Mouse (Mus musculus) embryonic facial prominence, embryonic 15.5 days (tissue): ENCODE measurements around the gene Arhgap10. TPM values are rescaled to one million over a fixed set of nuclear protein-coding genes. Genes with fewer than 3 reads are reported as not detected.

Source experiments
- ATAC-seq: fragments of 200-750 bp; cut with Nextera tagmentation; 2 replicates; pipeline ENCODE4 v1.8.0; 2017; ENCODE audit warnings: low read depth, moderate TSS enrichment; ENCODE audit not compliant: insufficient number of reproducible peaks, low FRiP score, low TSS enrichment
- H3K27ac ChIP-seq: fragments of 300-500 bp; sonication (generic); replicated peaks from 2 replicates; pipeline ENCODE4 v1.5.1; 2015; ENCODE audit warnings: mild to moderate bottlenecking, inconsistent platforms
- H3K27me3 ChIP-seq: fragments of 300-500 bp; sonication (generic); 2 replicates; pipeline ENCODE4 v1.6.1; 2015; ENCODE audit warnings: inconsistent platforms
- H3K36me3 ChIP-seq: fragments of 300-500 bp; sonication (generic); 2 replicates; pipeline ENCODE4 v1.6.1; 2015; ENCODE audit warnings: mild to moderate bottlenecking, inconsistent platforms
- H3K4me1 ChIP-seq: fragments of 300-500 bp; sonication (generic); 2 replicates; pipeline ENCODE4 v1.6.1; 2015; ENCODE audit warnings: inconsistent platforms
- H3K4me2 ChIP-seq: fragments of 300-500 bp; sonication (generic); replicated peaks from 2 replicates; pipeline ENCODE4 v1.6.1; 2015; ENCODE audit warnings: mild to moderate bottlenecking, inconsistent platforms
- H3K4me3 ChIP-seq: fragments of 300-500 bp; sonication (generic); replicated peaks from 2 replicates; pipeline ENCODE4 v1.5.1; 2015; ENCODE audit warnings: mild to moderate bottlenecking, inconsistent platforms
- H3K9ac ChIP-seq: fragments of 300-500 bp; sonication (generic); 2 replicates; pipeline ENCODE4 v1.6.1; 2015; ENCODE audit warnings: inconsistent platforms
- H3K9me3 ChIP-seq: fragments of 300-500 bp; sonication (generic); replicated peaks from 2 replicates; pipeline ENCODE4 v1.6.1; 2016; ENCODE audit warnings: inconsistent platforms
- WGBS: fragments of 180-500 bp; shearing (Covaris S2); methylation state at CpG from one replicate; pipeline ENCODE4 v1.1.7; 2015; 5-methylcytosine and 5-hydroxymethylcytosine counted together
- polyA plus RNA-seq: library from polyadenylated mRNA; unstranded; fragments of >200 nt; fragmentation: Nextera tagmentation; extraction: Ambion mirVana; gene quantifications from 2 replicates; pipeline ENCODE4 v1.2.1, GENCODE M21; 2015

The Arhgap10 gene
- polyA plus RNA-seq, 1 experiment from 2014 or later: 30.1 TPM

- no peaks in the 10 kb centered on the region for H3K27me3 ChIP-seq
- H3K4me2 ChIP-seq: no peak overlapping the region
- H3K9ac ChIP-seq: no peak overlapping the region
- H3K27ac ChIP-seq: no peak overlapping the region
- peaks cover 11% of the 10 kb centered on the region for H3K36me3 ChIP-seq
- ATAC-seq: no peak
- no peaks in the 10 kb centered on the region for H3K9me3 ChIP-seq
- H3K4me3 ChIP-seq: no peak overlapping the region
- 48% methylated on average over 4 of the region's 4 CpGs for WGBS
- no peaks in the 10 kb centered on the region for H3K4me1 ChIP-seq
Measured at GRCm38 (mm10) chr8:77419731-77420130, 98.0 kb downstream of the Arhgap10 start.

- no peak for ATAC-seq
- Histone ChIP-seq H3K27ac (no peak overlapping the region), H3K4me1 (no peaks in the 10 kb centered on the region), H3K4me3 (no peak overlapping the region), H3K9me3 (no peaks in the 10 kb centered on the region), H3K27me3 (no peaks in the 10 kb centered on the region), H3K36me3 (peaks cover 22% of the 10 kb centered on the region), H3K9ac (no peak overlapping the region), H3K4me2 (no peak overlapping the region)
- WGBS: 34% methylated on average over 5 of the region's 5 CpGs
Measured at GRCm38 (mm10) chr8:77416738-77417137, 101.0 kb downstream of the Arhgap10 start.

- Histone ChIP-seq H3K4me3 (no peak overlapping the region), H3K9ac (no peak overlapping the region), H3K27me3 (no peaks in the 10 kb centered on the region), H3K9me3 (no peaks in the 10 kb centered on the region), H3K27ac (no peak overlapping the region), H3K36me3 (peaks cover 28% of the 10 kb centered on the region), H3K4me1 (no peaks in the 10 kb centered on the region), H3K4me2 (no peak overlapping the region)
- WGBS: 68% methylated on average over 5 of the region's 5 CpGs
- ATAC-seq: no peak
Measured at GRCm38 (mm10) chr8:77416034-77416433, 101.7 kb downstream of the Arhgap10 start.

- no peak for ATAC-seq
- no peaks in the 10 kb centered on the region for H3K4me1 ChIP-seq
- no peak overlapping the region for H3K4me2 ChIP-seq
- H3K9me3 ChIP-seq: no peaks in the 10 kb centered on the region
- H3K27me3 ChIP-seq: no peaks in the 10 kb centered on the region
- no peak overlapping the region for H3K27ac ChIP-seq
- H3K9ac ChIP-seq: no peak overlapping the region
- peaks cover 38% of the 10 kb centered on the region for H3K36me3 ChIP-seq
- WGBS: 96% methylated on average over 15 of the region's 15 CpGs
- H3K4me3 ChIP-seq: no peak overlapping the region
Measured at GRCm38 (mm10) chr8:77411262-77411661, 106.5 kb downstream of the Arhgap10 start.

GRCm38 (mm10) chr8:77410394-77410793, 107.4 kb downstream of the Arhgap10 start:
- H3K36me3 ChIP-seq: peaks cover 36% of the 10 kb centered on the region
- ATAC-seq: no peak
- WGBS: 88% methylated on average over 9 of the region's 9 CpGs

GRCm38 (mm10) chr8:77408527-77409215, 109.1 kb downstream of the Arhgap10 start:
- Histone ChIP-seq H3K27me3 (no peaks in the 10 kb centered on the region), H3K9ac (no peak overlapping the region), H3K4me2 (no peak overlapping the region), H3K4me1 (peaks cover 3% of the 10 kb centered on the region; the same call in 1 of the 2 replicates), H3K36me3 (peaks cover 36% of the 10 kb centered on the region), H3K9me3 (no peaks in the 10 kb centered on the region), H3K27ac (no peak overlapping the region), H3K4me3 (no peak overlapping the region)
- no peak for ATAC-seq
- 91% methylated on average over 19 of the region's 19 CpGs for WGBS

More at GRCm38 (mm10) chr8:77410394-77410793, 107.4 kb downstream of the Arhgap10 start:
- Histone ChIP-seq H3K4me3 (no peak overlapping the region), H3K4me1 (no peaks in the 10 kb centered on the region), H3K4me2 (no peak overlapping the region), H3K27me3 (no peaks in the 10 kb centered on the region), H3K27ac (no peak overlapping the region), H3K9ac (no peak overlapping the region), H3K9me3 (no peaks in the 10 kb centered on the region)

GRCm38 (mm10) chr8:77406846-77407245, 110.9 kb downstream of the Arhgap10 start:
- H3K4me1 ChIP-seq: peaks cover 3% of the 10 kb centered on the region; the same call in 1 of the 2 replicates
- no peaks in the 10 kb centered on the region for H3K27me3 ChIP-seq
- H3K27ac ChIP-seq: no peak overlapping the region
- no peak overlapping the region for H3K4me3 ChIP-seq
- H3K9ac ChIP-seq: no peak overlapping the region
- WGBS: 84% methylated on average over 13 of the region's 13 CpGs
- no peak overlapping the region for H3K4me2 ChIP-seq
- H3K9me3 ChIP-seq: no peaks in the 10 kb centered on the region
- peaks cover 25% of the 10 kb centered on the region; the same call in 1 of the 2 replicates for H3K36me3 ChIP-seq
- no peak for ATAC-seq

- 86% methylated on average over 5 of the region's 5 CpGs for WGBS
Measured at GRCm38 (mm10) chr8:77406444-77406843, 111.3 kb downstream of the Arhgap10 start.

GRCm38 (mm10) chr8:77404017-77404416, 113.7 kb downstream of the Arhgap10 start:
- peak overlapping the region; percentile 60 for H3K27ac ChIP-seq
- 68% methylated on average over 6 of the region's 6 CpGs for WGBS
- H3K27me3 ChIP-seq: no peaks in the 10 kb centered on the region
- peaks cover 3% of the 10 kb centered on the region; the same call in 1 of the 2 replicates for H3K4me1 ChIP-seq
- peaks cover 21% of the 10 kb centered on the region for H3K36me3 ChIP-seq
- H3K4me3 ChIP-seq: no peak overlapping the region
- H3K9me3 ChIP-seq: no peaks in the 10 kb centered on the region
- no peak; the same call in 1 of the 2 replicates for ATAC-seq
- H3K9ac ChIP-seq: no peak overlapping the region
- H3K4me2 ChIP-seq: no peak overlapping the region

More at GRCm38 (mm10) chr8:77406444-77406843, 111.3 kb downstream of the Arhgap10 start:
- no peaks in the 10 kb centered on the region for H3K9me3 ChIP-seq
- peaks cover 22% of the 10 kb centered on the region; the same call in 1 of the 2 replicates for H3K36me3 ChIP-seq
- no peak for ATAC-seq
- H3K27ac ChIP-seq: no peak overlapping the region
- H3K27me3 ChIP-seq: no peaks in the 10 kb centered on the region
- H3K9ac ChIP-seq: no peak overlapping the region
- H3K4me3 ChIP-seq: no peak overlapping the region
- H3K4me2 ChIP-seq: no peak overlapping the region
- peaks cover 3% of the 10 kb centered on the region; the same call in 1 of the 2 replicates for H3K4me1 ChIP-seq

- Histone ChIP-seq H3K9ac (no peak overlapping the region), H3K36me3 (peaks cover 33% of the 10 kb centered on the region), H3K4me1 (peaks cover 3% of the 10 kb centered on the region; the same call in 1 of the 2 replicates), H3K9me3 (peaks cover 7% of the 10 kb centered on the region; the same call in 1 of the 2 replicates), H3K27ac (no peak overlapping the region), H3K27me3 (no peaks in the 10 kb centered on the region), H3K4me3 (no peak overlapping the region), H3K4me2 (no peak overlapping the region)
- ATAC-seq: no peak
- 89% methylated on average over 3 of the region's 3 CpGs for WGBS
Measured at GRCm38 (mm10) chr8:77401934-77402333, 115.8 kb downstream of the Arhgap10 start.

GRCm38 (mm10) chr8:77401140-77401539, 116.6 kb downstream of the Arhgap10 start:
- Histone ChIP-seq H3K9ac (no peak overlapping the region), H3K4me1 (peaks cover 3% of the 10 kb centered on the region; the same call in 1 of the 2 replicates), H3K27me3 (no peaks in the 10 kb centered on the region), H3K4me2 (no peak overlapping the region), H3K9me3 (peaks cover 13% of the 10 kb centered on the region; the same call in 1 of the 2 replicates), H3K36me3 (peaks cover 37% of the 10 kb centered on the region), H3K4me3 (no peak overlapping the region), H3K27ac (no peak overlapping the region)
- ATAC-seq: no peak
- 94% methylated on average over 5 of the region's 5 CpGs for WGBS
